Mouse (Mus musculus) forebrain, embryonic 15.5 days (tissue): Measurements from ENCODE around the gene Dennd4a. TPM values are rescaled to one million over a fixed set of nuclear protein-coding genes. Genes with fewer than 3 reads are reported as not detected.

ENCODE experiments used
- ATAC-seq: fragments of 200-750 bp; cut with Nextera tagmentation; replicated peaks from 2 replicates; pipeline ENCODE4 v1.8.0; 2017; ENCODE audit warnings: mild to moderate bottlenecking, moderate TSS enrichment, moderate library complexity
- H3K27ac ChIP-seq: fragments of 300-500 bp; sonication (generic); replicated peaks from 2 replicates; pipeline ENCODE4 v1.5.1; 2015; ENCODE audit warnings: mild to moderate bottlenecking, inconsistent platforms
- H3K27me3 ChIP-seq: fragments of 300-500 bp; sonication (generic); 2 replicates; pipeline ENCODE4 v1.6.1; 2015; ENCODE audit warnings: inconsistent platforms
- H3K36me3 ChIP-seq: fragments of 300-500 bp; sonication (generic); 2 replicates; pipeline ENCODE4 v1.6.1; 2015; ENCODE audit warnings: mild to moderate bottlenecking, inconsistent platforms
- H3K4me1 ChIP-seq: fragments of 300-500 bp; sonication (generic); 2 replicates; pipeline ENCODE4 v1.6.1; 2015; ENCODE audit warnings: inconsistent platforms
- H3K4me2 ChIP-seq: fragments of 300-500 bp; sonication (generic); replicated peaks from 2 replicates; pipeline ENCODE4 v1.6.1; 2015; ENCODE audit warnings: mild to moderate bottlenecking, inconsistent platforms
- H3K4me3 ChIP-seq: fragments of 300-500 bp; sonication (generic); 2 replicates; pipeline ENCODE4 v1.5.1; 2015; ENCODE audit warnings: mild to moderate bottlenecking, inconsistent platforms
- H3K9ac ChIP-seq: fragments of 300-500 bp; sonication (generic); replicated peaks from 2 replicates; pipeline ENCODE4 v1.6.1; 2015; ENCODE audit warnings: mild to moderate bottlenecking, inconsistent platforms
- H3K9me3 ChIP-seq: fragments of 300-500 bp; sonication (generic); 2 replicates; pipeline ENCODE4 v1.6.1; 2016; ENCODE audit warnings: inconsistent platforms
- WGBS: fragments of 180-500 bp; shearing (Covaris S2); methylation state at CpG from one replicate; pipeline ENCODE4 v1.1.7; 2015; ENCODE audit warnings: mixed read lengths; 5-methylcytosine and 5-hydroxymethylcytosine counted together
- polyA plus RNA-seq: library from polyadenylated mRNA; unstranded; fragments of >200 nt; fragmentation: Nextera tagmentation; extraction: Ambion mirVana; gene quantifications from 2 replicates; pipeline ENCODE4 v1.2.1, GENCODE M21; 2015

Gene Dennd4a
- polyA plus RNA-seq, 1 experiment from 2014 or later, result 9.4 TPM

GRCm38 (mm10) chr9:64907441-64907840 lies 96.3 kb downstream of the Dennd4a start:
- Histone ChIP-seq H3K9ac (no peak overlapping the region), H3K36me3 (peaks cover 33% of the 10 kb centered on the region), H3K4me1 (no peaks in the 10 kb centered on the region), H3K9me3 (no peaks in the 10 kb centered on the region), H3K27me3 (no peaks in the 10 kb centered on the region), H3K4me3 (no peak overlapping the region), H3K27ac (no peak overlapping the region), H3K4me2 (no peak overlapping the region)
- 91% methylated on average over 3 of the region's 3 CpGs for WGBS
- no peak for ATAC-seq

- Histone ChIP-seq H3K4me1 (no peaks in the 10 kb centered on the region), H3K36me3 (peaks cover 22% of the 10 kb centered on the region), H3K4me3 (no peak overlapping the region), H3K27me3 (no peaks in the 10 kb centered on the region), H3K9ac (no peak overlapping the region), H3K27ac (no peak overlapping the region), H3K4me2 (no peak overlapping the region), H3K9me3 (no peaks in the 10 kb centered on the region)
- 98% methylated on average over 4 of the region's 4 CpGs for WGBS
- no peak for ATAC-seq
These were observed 102.3 kb downstream of the Dennd4a start for GRCm38 (mm10) chr9:64913406-64913805.

- H3K27me3 ChIP-seq, result no peaks in the 10 kb centered on the region
- no peak overlapping the region for H3K4me3 ChIP-seq
- H3K9me3 ChIP-seq, result no peaks in the 10 kb centered on the region
- no peaks in the 10 kb centered on the region for H3K4me1 ChIP-seq
- WGBS, result 88% methylated on average over 2 of the region's 2 CpGs
- H3K27ac ChIP-seq, result no peak overlapping the region
- H3K36me3 ChIP-seq, result peaks cover 22% of the 10 kb centered on the region
- H3K4me2 ChIP-seq, result no peak overlapping the region
- H3K9ac ChIP-seq, result no peak overlapping the region
- no peak for ATAC-seq
These were observed 102.8 kb downstream of the Dennd4a start for GRCm38 (mm10) chr9:64913973-64914372.

GRCm38 (mm10) chr9:64914629-64915028 lies 103.5 kb downstream of the Dennd4a start:
- H3K36me3 ChIP-seq, result peaks cover 22% of the 10 kb centered on the region
- H3K4me3 ChIP-seq, result no peak overlapping the region
- no peak overlapping the region for H3K27ac ChIP-seq
- no peaks in the 10 kb centered on the region for H3K4me1 ChIP-seq
- no peaks in the 10 kb centered on the region for H3K27me3 ChIP-seq
- no peaks in the 10 kb centered on the region for H3K9me3 ChIP-seq
- no peak overlapping the region for H3K9ac ChIP-seq
- H3K4me2 ChIP-seq, result no peak overlapping the region
- ATAC-seq, result no peak
- WGBS, result 85% methylated on average over 4 of the region's 4 CpGs

GRCm38 (mm10) chr9:64918560-64918959 lies 107.4 kb downstream of the Dennd4a start:
- 37% methylated on average over 16 of the region's 16 CpGs for WGBS
- Histone ChIP-seq H3K36me3 (peaks cover 12% of the 10 kb centered on the region), H3K4me2 (peak overlapping the region; percentile 15), H3K27me3 (no peaks in the 10 kb centered on the region), H3K27ac (no peak overlapping the region), H3K9ac (no peak overlapping the region), H3K9me3 (no peaks in the 10 kb centered on the region), H3K4me1 (no peaks in the 10 kb centered on the region), H3K4me3 (peak overlapping the region; percentile 8; the same call in 1 of the 2 replicates)
- ATAC-seq, result no peak

GRCm38 (mm10) chr9:64925771-64926170 lies 114.6 kb downstream of the Dennd4a start:
- no peak overlapping the region for H3K9ac ChIP-seq
- no peak overlapping the region for H3K4me3 ChIP-seq
- 0 out of 2 replicates have a peak, but pooled peaks cover 2% of the 10 kb centered on the region for H3K36me3 ChIP-seq
- ATAC-seq, result no peak
- no peaks in the 10 kb centered on the region for H3K27me3 ChIP-seq
- H3K4me2 ChIP-seq, result no peak overlapping the region
- peak overlapping the region; percentile 40 for H3K27ac ChIP-seq
- 19% methylated on average over 5 of the region's 5 CpGs for WGBS
- H3K4me1 ChIP-seq, result peaks cover 16% of the 10 kb centered on the region
- no peaks in the 10 kb centered on the region for H3K9me3 ChIP-seq

- peak; percentile 55 for ATAC-seq
- no peak overlapping the region for H3K4me2 ChIP-seq
- H3K4me3 ChIP-seq, result no peak overlapping the region
- no peaks in the 10 kb centered on the region for H3K27me3 ChIP-seq
- H3K9ac ChIP-seq, result no peak overlapping the region
- H3K9me3 ChIP-seq, result no peaks in the 10 kb centered on the region
- H3K27ac ChIP-seq, result peak overlapping the region; percentile 40
- peaks cover 16% of the 10 kb centered on the region for H3K4me1 ChIP-seq
- 47% methylated on average over 8 of the region's 8 CpGs for WGBS
- H3K36me3 ChIP-seq, result 0 out of 2 replicates have a peak, but pooled peaks cover under 1% of the 10 kb centered on the region
These were observed 115.3 kb downstream of the Dennd4a start for GRCm38 (mm10) chr9:64926201-64926991.

- WGBS, result 90% methylated on average over 4 of the region's 4 CpGs
- Histone ChIP-seq H3K27me3 (no peaks in the 10 kb centered on the region), H3K9me3 (no peaks in the 10 kb centered on the region), H3K36me3 (no peaks in the 10 kb centered on the region), H3K9ac (no peak overlapping the region), H3K4me2 (no peak overlapping the region), H3K4me3 (no peak overlapping the region), H3K27ac (no peak overlapping the region), H3K4me1 (peaks cover 16% of the 10 kb centered on the region)
- ATAC-seq, result no peak
These were observed 119.1 kb downstream of the Dennd4a start for GRCm38 (mm10) chr9:64930256-64930655.

- no peak overlapping the region for H3K9ac ChIP-seq
These were observed 120.8 kb downstream of the Dennd4a start for GRCm38 (mm10) chr9:64931751-64932610.

GRCm38 (mm10) chr9:64934015-64934754 lies 123.0 kb downstream of the Dennd4a start:
- WGBS, result 65% methylated on average over 15 of the region's 15 CpGs
- ATAC-seq, result no peak
- no peaks in the 10 kb centered on the region for H3K4me1 ChIP-seq
- no peaks in the 10 kb centered on the region for H3K9me3 ChIP-seq
- H3K9ac ChIP-seq, result no peak overlapping the region
- no peak overlapping the region for H3K4me3 ChIP-seq
- no peaks in the 10 kb centered on the region for H3K36me3 ChIP-seq
- no peak overlapping the region for H3K27ac ChIP-seq
- no peaks in the 10 kb centered on the region for H3K27me3 ChIP-seq
- no peak overlapping the region for H3K4me2 ChIP-seq

More at GRCm38 (mm10) chr9:64931751-64932610, 120.8 kb downstream of the Dennd4a start:
- Histone ChIP-seq H3K4me2 (no peak overlapping the region), H3K9me3 (no peaks in the 10 kb centered on the region), H3K4me1 (peaks cover under 1% of the 10 kb centered on the region; the same call in 1 of the 2 replicates), H3K27ac (no peak overlapping the region), H3K27me3 (no peaks in the 10 kb centered on the region), H3K36me3 (no peaks in the 10 kb centered on the region), H3K4me3 (no peak overlapping the region)
- WGBS, result 81% methylated on average over 7 of the region's 7 CpGs
- ATAC-seq, result no peak

- Histone ChIP-seq H3K27me3 (no peaks in the 10 kb centered on the region), H3K27ac (no peak overlapping the region), H3K9ac (no peak overlapping the region), H3K36me3 (no peaks in the 10 kb centered on the region), H3K9me3 (no peaks in the 10 kb centered on the region), H3K4me1 (no peaks in the 10 kb centered on the region), H3K4me2 (no peak overlapping the region), H3K4me3 (no peak overlapping the region)
- 9% methylated on average over 6 of the region's 6 CpGs for WGBS
- ATAC-seq, result no peak
These were observed 125.4 kb downstream of the Dennd4a start for GRCm38 (mm10) chr9:64936508-64936907.
